Mouse (Mus musculus) thymus, adult 2 months (tissue): ENCODE measurements at regions not wholly inside any gene's neighbourhood (a gene's known extent, or its start where the extent isn't known, plus 50 kb on each side); places are given as distances from the start of the nearest gene placed in this dataset.

ENCODE experiments used
- DNase-seq: peaks from one replicate; pipeline ENCODE4 v3.0.0; 2021
- H3K27ac ChIP-seq: fragments of 200-500 bp; 2 replicates; pipeline ENCODE4 v1.5.1; 2012; ENCODE audit warnings: low read length, control low read depth; ENCODE audit not compliant: control insufficient read depth, insufficient read depth
- H3K27me3 ChIP-seq: fragments of 200-500 bp; 2 replicates; pipeline ENCODE4 v1.6.1; 2012; ENCODE audit warnings: mild to moderate bottlenecking, low read length, moderate library complexity, mixed read lengths; ENCODE audit not compliant: control insufficient read depth, insufficient read depth
- H3K36me3 ChIP-seq: fragments of 200-500 bp; 2 replicates; pipeline ENCODE4 v1.6.1; 2012; ENCODE audit warnings: mild to moderate bottlenecking, low read length, moderate library complexity; ENCODE audit not compliant: control insufficient read depth, insufficient read depth
- H3K4me1 ChIP-seq: fragments of 200-500 bp; replicated peaks from 2 replicates; pipeline ENCODE4 v1.6.1; 2012; ENCODE audit warnings: low read length; ENCODE audit not compliant: control insufficient read depth, insufficient read depth
- H3K4me3 ChIP-seq: fragments of 200-500 bp; 2 replicates; pipeline ENCODE4 v1.5.1; 2012; ENCODE audit warnings: mild to moderate bottlenecking, low read length, control low read depth, moderate library complexity; ENCODE audit not compliant: control insufficient read depth, insufficient read depth
- CTCF ChIP-seq: fragments of 200-500 bp; IDR thresholded peaks from 2 replicates; pipeline ENCODE4 v1.5.1; 2012; ENCODE audit warnings: mild to moderate bottlenecking, control low read depth, low read length, moderate library complexity, borderline replicate concordance; ENCODE audit not compliant: control insufficient read depth, poor library complexity, insufficient read depth; ENCODE audit errors: extremely low read depth
- POLR2A ChIP-seq: fragments of 200-500 bp; IDR thresholded peaks from 2 replicates; pipeline ENCODE4 v1.6.1; 2012; ENCODE audit warnings: mild to moderate bottlenecking, low read length, control low read depth, moderate library complexity; ENCODE audit not compliant: control insufficient read depth, poor library complexity, insufficient read depth; ENCODE audit errors: extremely low read depth
- WGBS: fragments of 180-500 bp; shearing (Covaris S2); methylation state at CpG from one replicate; pipeline ENCODE4 v1.1.7; 2018; 5-methylcytosine and 5-hydroxymethylcytosine counted together

- H3K4me1 ChIP-seq = no peaks in the 10 kb centered on the region
- H3K27ac ChIP-seq = no peak overlapping the region
- no peaks in the 10 kb centered on the region for H3K27me3 ChIP-seq
- TF ChIP-seq POLR2A = no peak
- TF ChIP-seq CTCF = no peak
- no peak overlapping the region for H3K4me3 ChIP-seq
- DNase-seq = no peak
- no peaks in the 10 kb centered on the region for H3K36me3 ChIP-seq
Observed at GRCm38 (mm10) chr7:136807968-136808367, 86.4 kb upstream of the Mgmt start.

- no peaks in the 10 kb centered on the region for H3K36me3 ChIP-seq
- WGBS = 93% methylated on average over 8 of the region's 8 CpGs
- no peak overlapping the region for H3K27ac ChIP-seq
- no peak for DNase-seq
- H3K4me1 ChIP-seq = no peaks in the 10 kb centered on the region
- no peaks in the 10 kb centered on the region for H3K27me3 ChIP-seq
- TF ChIP-seq POLR2A = no peak
- no peak for TF ChIP-seq CTCF
- H3K4me3 ChIP-seq = no peak overlapping the region
Observed at GRCm38 (mm10) chr7:136809576-136809975, 84.8 kb upstream of the Mgmt start.

- Histone ChIP-seq H3K27me3 (no peaks in the 10 kb centered on the region), H3K4me3 (no peak overlapping the region), H3K4me1 (no peaks in the 10 kb centered on the region), H3K27ac (no peak overlapping the region), H3K36me3 (no peaks in the 10 kb centered on the region)
- TF ChIP-seq CTCF (no peak), POLR2A (no peak)
- no peak for DNase-seq
- 92% methylated on average over 9 of the region's 9 CpGs for WGBS
Observed at GRCm38 (mm10) chr7:136813691-136814325, 80.6 kb upstream of the Mgmt start.

GRCm38 (mm10) chr7:136814751-136815150, 79.7 kb upstream of the Mgmt start:
- H3K27me3 ChIP-seq = no peaks in the 10 kb centered on the region
- DNase-seq = no peak
- no peak overlapping the region for H3K4me3 ChIP-seq
- H3K36me3 ChIP-seq = no peaks in the 10 kb centered on the region
- TF ChIP-seq CTCF = no peak
- TF ChIP-seq POLR2A = no peak
- no peaks in the 10 kb centered on the region for H3K4me1 ChIP-seq
- 93% methylated on average over 6 of the region's 6 CpGs for WGBS
- no peak overlapping the region for H3K27ac ChIP-seq

GRCm38 (mm10) chr7:136820291-136820690, 74.1 kb upstream of the Mgmt start:
- no peak overlapping the region for H3K4me3 ChIP-seq
- no peaks in the 10 kb centered on the region for H3K27me3 ChIP-seq
- WGBS = 81% methylated on average over 4 of the region's 4 CpGs
- no peaks in the 10 kb centered on the region for H3K4me1 ChIP-seq
- TF ChIP-seq POLR2A = no peak
- no peaks in the 10 kb centered on the region for H3K36me3 ChIP-seq
- DNase-seq = no peak
- no peak overlapping the region for H3K27ac ChIP-seq

GRCm38 (mm10) chr7:136825647-136826046, 68.8 kb upstream of the Mgmt start:
- no peak for DNase-seq
- no peaks in the 10 kb centered on the region for H3K36me3 ChIP-seq
- 40% methylated on average over 16 of the region's 16 CpGs for WGBS
- TF ChIP-seq POLR2A (no peak), CTCF (no peak)
- H3K27me3 ChIP-seq = no peaks in the 10 kb centered on the region
- H3K4me1 ChIP-seq = no peaks in the 10 kb centered on the region
- no peak overlapping the region for H3K4me3 ChIP-seq
- no peak overlapping the region for H3K27ac ChIP-seq

GRCm38 (mm10) chr7:136829621-136830313, 64.6 kb upstream of the Mgmt start:
- Histone ChIP-seq H3K4me3 (no peak overlapping the region), H3K27me3 (no peaks in the 10 kb centered on the region), H3K27ac (no peak overlapping the region), H3K36me3 (no peaks in the 10 kb centered on the region), H3K4me1 (no peaks in the 10 kb centered on the region)
- no peak for DNase-seq
- 94% methylated on average over 1 of the region's 1 CpGs for WGBS
- no peak for TF ChIP-seq CTCF
- TF ChIP-seq POLR2A = no peak
